Mouse (Mus musculus) liver, adult 2 months (tissue): ENCODE measurements around the gene Slc5a5.

Source experiments
- CTCF ChIP-seq: fragments of 200-500 bp; IDR thresholded peaks from 2 replicates; pipeline ENCODE4 v1.5.1; 2011; ENCODE audit warnings: low read depth, low read length, control low read depth
- POLR2A ChIP-seq: fragments of 200-500 bp; IDR thresholded peaks from 2 replicates; pipeline ENCODE4 v1.6.1; 2011; ENCODE audit warnings: low read length, control low read depth; ENCODE audit not compliant: insufficient read depth; ENCODE audit errors: extremely low read depth

GRCm38 (mm10) chr8:70864712-70865221, 27.8 kb downstream of the Slc5a5 start:
- TF ChIP-seq CTCF, result no peak
- no peak for TF ChIP-seq POLR2A
